Mouse (Mus musculus) cerebellum, adult 2 months (tissue): Measurements from ENCODE around the gene Cxcl17.

Experiments used
- CTCF ChIP-seq: fragments of 200-500 bp; IDR thresholded peaks from 2 replicates; pipeline ENCODE4 v1.5.1; 2011; ENCODE audit warnings: low read depth, mild to moderate bottlenecking, control low read depth, low read length, moderate library complexity, borderline replicate concordance; ENCODE audit not compliant: insufficient read depth
- POLR2A ChIP-seq: fragments of 200-500 bp; IDR thresholded peaks from 2 replicates; pipeline ENCODE4 v1.6.1; 2011; ENCODE audit warnings: low read length, control low read depth, borderline replicate concordance; ENCODE audit not compliant: insufficient read depth

DNA sequence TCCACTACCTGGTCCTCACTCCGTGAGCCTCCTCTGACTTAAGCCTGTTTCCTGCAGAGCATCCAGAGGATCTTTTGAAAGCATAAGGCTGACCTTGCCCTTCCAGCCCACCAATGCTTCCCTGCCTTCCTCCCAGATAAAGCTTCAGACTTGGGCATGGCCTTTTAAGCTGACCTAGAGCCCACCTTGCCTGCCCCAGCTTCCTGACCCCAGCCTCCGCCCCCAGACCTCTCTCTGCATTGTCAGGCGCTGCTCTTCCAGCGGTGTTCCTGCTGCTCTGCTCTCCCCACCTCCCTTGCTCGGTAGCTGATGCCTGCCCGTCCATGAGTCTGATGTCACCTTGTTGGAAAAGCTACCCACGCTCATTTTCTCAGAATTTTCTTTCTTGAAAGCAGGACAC is 19.8 kb downstream of the Cxcl17 start:
- TF ChIP-seq CTCF (no peak), POLR2A (no peak)
